Comparison of ENCODE assay signal across 22 mouse cellular contexts in the genomic region with DNA sequence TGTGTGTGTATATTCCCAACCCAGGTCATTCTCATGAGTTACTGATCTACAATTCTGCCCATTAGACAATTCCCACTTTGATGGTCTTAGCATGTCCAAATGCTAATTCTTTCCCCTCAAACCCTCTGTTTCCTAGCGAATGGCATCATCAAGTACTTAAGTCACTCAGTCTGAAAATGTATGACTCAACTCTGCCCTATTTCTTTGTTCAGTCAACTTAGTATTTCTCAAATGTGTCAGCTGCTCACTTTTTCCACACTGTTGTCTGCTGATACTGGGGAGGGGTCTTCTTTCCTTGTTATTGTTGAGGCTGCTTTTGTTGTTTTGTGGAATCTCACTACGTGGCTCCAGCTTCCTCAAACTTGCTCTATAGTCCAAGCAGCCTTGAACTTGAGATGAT. TPM values are rescaled to one million over a fixed set of nuclear protein-coding genes. Genes with fewer than 3 reads are reported as not detected.
"Had no signal": no experiment of that assay in that cellular context is flagged by ENCODE, and none has a peak within 500 bp of the region (broad histone marks: within the 10 kb centered on the region; RNA-seq: fewer than 3 reads in every experiment).

No protein-coding gene starts in this region.

- ATAC-seq: midbrain, embryonic 13.5 days; midbrain, embryonic 16.5 days had no signal

- H3K4me1 ChIP-seq: midbrain, embryonic 13.5 days; neural tube, embryonic 13.5 days had no signal

- H3K9ac ChIP-seq: kidney, embryonic 15.5 days; liver, embryonic 13.5 days; midbrain, embryonic 13.5 days; neural tube, embryonic 13.5 days had no signal

- H3K27me3 ChIP-seq: kidney, embryonic 15.5 days; liver, embryonic 13.5 days; midbrain, embryonic 13.5 days; neural tube, embryonic 13.5 days had no signal

- H3K9me3 ChIP-seq: kidney, embryonic 15.5 days; liver, embryonic 13.5 days; midbrain, embryonic 10.5 days; midbrain, embryonic 13.5 days; neural tube, embryonic 13.5 days had no signal

- H3K27ac ChIP-seq: kidney, embryonic 15.5 days; left cerebral cortex, adult 2 months; liver, embryonic 13.5 days; midbrain, embryonic 10.5 days; midbrain, embryonic 13.5 days; neural tube, embryonic 13.5 days had no signal

- H3K4me3 ChIP-seq: kidney, embryonic 15.5 days; left cerebral cortex, adult 2 months; liver, embryonic 13.5 days; megakaryocyte, embryonic 14.5 days; midbrain, embryonic 10.5 days; midbrain, embryonic 13.5 days; myocyte; neural tube, embryonic 13.5 days had no signal

- DNase-seq: kidney, postnatal 10 days; kidney, postnatal 36 days; layer of hippocampus, postnatal 36 days; liver, embryonic 13.5 days; lung, adult 2 months; lung, postnatal 14 days; retina, postnatal 1 day; thymus, adult 2 months; thymus, postnatal 14 days; thymus, postnatal 4 days had no signal

- H3K36me3 ChIP-seq: kidney, embryonic 15.5 days; liver, embryonic 13.5 days; midbrain, embryonic 10.5 days; midbrain, embryonic 13.5 days; neural tube, embryonic 13.5 days had no signal

RNA-seq across cellular contexts. Expression of a gene that starts 2.7 kb away (rescaled TPM):
- total RNA-seq: layer of hippocampus, postnatal 10 days; left cerebral cortex, adult 2 months; left cerebral cortex, postnatal 10 days; left cerebral cortex, postnatal 36 days; monocyte, adult 5-6 weeks had no signal
- polyA plus RNA-seq: midbrain, embryonic 13.5 days had no signal
